Mouse (Mus musculus) embryonic facial prominence, embryonic 13.5 days (tissue): Measurements from ENCODE around the gene Zfp985. TPM values are rescaled to one million over a fixed set of nuclear protein-coding genes. Genes with fewer than 3 reads are reported as not detected.
"Not testable (repeated sequence)": the region's sequence is repeated elsewhere in the genome, so short reads cannot be mapped to it uniquely, and the experiment has no call there.

ENCODE experiments used
- ATAC-seq: fragments of 200-750 bp; cut with Nextera tagmentation; 2 replicates; pipeline ENCODE4 v1.8.0; 2017; ENCODE audit warnings: low read depth; ENCODE audit not compliant: insufficient number of reproducible peaks, insufficient read depth, low FRiP score, low TSS enrichment
- H3K27ac ChIP-seq: fragments of 300-500 bp; sonication (generic); 2 replicates; pipeline ENCODE4 v1.5.1; 2015; ENCODE audit warnings: moderate library complexity, mild to moderate bottlenecking, inconsistent platforms
- H3K27me3 ChIP-seq: fragments of 300-500 bp; sonication (generic); 2 replicates; pipeline ENCODE4 v1.6.1; 2015; ENCODE audit warnings: mild to moderate bottlenecking, inconsistent platforms
- H3K36me3 ChIP-seq: fragments of 300-500 bp; sonication (generic); 2 replicates; pipeline ENCODE4 v1.6.1; 2015; ENCODE audit warnings: mild to moderate bottlenecking, inconsistent platforms
- H3K4me1 ChIP-seq: fragments of 300-500 bp; sonication (generic); 2 replicates; pipeline ENCODE4 v1.6.1; 2015; ENCODE audit warnings: inconsistent platforms
- H3K4me2 ChIP-seq: fragments of 300-500 bp; sonication (generic); 2 replicates; pipeline ENCODE4 v1.6.1; 2015; ENCODE audit warnings: moderate library complexity, mild to moderate bottlenecking, inconsistent platforms
- H3K4me3 ChIP-seq: fragments of 300-500 bp; sonication (generic); 2 replicates; pipeline ENCODE4 v1.5.1; 2015; ENCODE audit warnings: mild to moderate bottlenecking, inconsistent platforms
- H3K9ac ChIP-seq: fragments of 300-500 bp; sonication (generic); 2 replicates; pipeline ENCODE4 v1.6.1; 2015; ENCODE audit warnings: mild to moderate bottlenecking, inconsistent platforms
- H3K9me3 ChIP-seq: fragments of 300-500 bp; sonication (generic); 2 replicates; pipeline ENCODE4 v1.6.1; 2016; ENCODE audit warnings: inconsistent platforms
- WGBS: fragments of 180-500 bp; shearing (Covaris S2); methylation state at CpG from one replicate; pipeline ENCODE4 v1.1.7; 2015; ENCODE audit warnings: mixed read lengths; 5-methylcytosine and 5-hydroxymethylcytosine counted together
- polyA plus RNA-seq: library from polyadenylated mRNA; unstranded; fragments of >200 nt; fragmentation: Nextera tagmentation; extraction: Ambion mirVana; gene quantifications from 2 replicates; pipeline ENCODE4 v1.2.1, GENCODE M21; 2015

The Zfp985 gene
- 0.07 and 0.10 TPM in 2 replicates for polyA plus RNA-seq

GRCm38 (mm10) chr4:147553071-147553470 lies at the start of gene Zfp985:
Zfp985 (plus strand) TSS chr4:147553277.
- 72% methylated on average over 5 of the region's 5 CpGs for WGBS
- ATAC-seq = not testable (repeated sequence)

GRCm38 (mm10) chr4:147509174-147509573 lies 43.9 kb upstream of the Zfp985 start:
- no peaks in the 10 kb centered on the region for H3K4me1 ChIP-seq
- peaks cover 31% of the 10 kb centered on the region for H3K9me3 ChIP-seq
- no peak overlapping the region for H3K4me3 ChIP-seq
- H3K27ac ChIP-seq = no peak overlapping the region
- H3K4me2 ChIP-seq = no peak overlapping the region
- no peak overlapping the region for H3K9ac ChIP-seq
- WGBS = 80% methylated on average over 2 of the region's 2 CpGs
- ATAC-seq = no peak
- H3K27me3 ChIP-seq = no peaks in the 10 kb centered on the region
- peaks cover 4% of the 10 kb centered on the region for H3K36me3 ChIP-seq

More at GRCm38 (mm10) chr4:147553071-147553470, at the start of gene Zfp985:
- H3K4me2 ChIP-seq, H3K4me3 ChIP-seq, H3K27me3 ChIP-seq, H3K9ac ChIP-seq, H3K36me3 ChIP-seq, H3K27ac ChIP-seq, H3K4me1 ChIP-seq: not testable (repeated sequence)
- H3K9me3 ChIP-seq = peaks cover 16% of the 10 kb centered on the region

GRCm38 (mm10) chr4:147518981-147519380 lies 34.1 kb upstream of the Zfp985 start:
- ATAC-seq = no peak
- Histone ChIP-seq H3K27me3 (no peaks in the 10 kb centered on the region), H3K9ac (no peak overlapping the region), H3K4me3 (no peak overlapping the region), H3K9me3 (peaks cover 69% of the 10 kb centered on the region), H3K4me1 (no peaks in the 10 kb centered on the region), H3K27ac (no peak overlapping the region), H3K4me2 (no peak overlapping the region), H3K36me3 (no peaks in the 10 kb centered on the region)
- WGBS = 73% methylated on average over 2 of the region's 2 CpGs

GRCm38 (mm10) chr4:147520100-147520499 lies 33.0 kb upstream of the Zfp985 start:
- no peak overlapping the region for H3K9ac ChIP-seq
- no peak overlapping the region for H3K4me2 ChIP-seq
- H3K4me1 ChIP-seq = no peaks in the 10 kb centered on the region
- no peaks in the 10 kb centered on the region for H3K36me3 ChIP-seq
- H3K27me3 ChIP-seq = no peaks in the 10 kb centered on the region
- H3K4me3 ChIP-seq = no peak overlapping the region
- peaks cover 68% of the 10 kb centered on the region for H3K9me3 ChIP-seq
- H3K27ac ChIP-seq = no peak overlapping the region
- no peak for ATAC-seq

- no peak for ATAC-seq
- H3K9me3 ChIP-seq = peaks cover 64% of the 10 kb centered on the region
- H3K27ac ChIP-seq = no peak overlapping the region
- H3K27me3 ChIP-seq = no peaks in the 10 kb centered on the region
- 85% methylated on average over 1 of the region's 1 CpGs for WGBS
- no peak overlapping the region for H3K4me2 ChIP-seq
- no peak overlapping the region for H3K9ac ChIP-seq
- H3K4me1 ChIP-seq = no peaks in the 10 kb centered on the region
- H3K4me3 ChIP-seq = no peak overlapping the region
- no peaks in the 10 kb centered on the region for H3K36me3 ChIP-seq
These were observed 28.0 kb upstream of the Zfp985 start for GRCm38 (mm10) chr4:147525125-147525524.

- no peaks in the 10 kb centered on the region for H3K27me3 ChIP-seq
- no peak overlapping the region for H3K9ac ChIP-seq
- H3K4me1 ChIP-seq = no peaks in the 10 kb centered on the region
These were observed 22.7 kb upstream of the Zfp985 start for GRCm38 (mm10) chr4:147530366-147530765.

GRCm38 (mm10) chr4:147535916-147536315 lies 17.2 kb upstream of the Zfp985 start:
- ATAC-seq, H3K4me2 ChIP-seq, H3K4me3 ChIP-seq, H3K27me3 ChIP-seq, H3K36me3 ChIP-seq, H3K9ac ChIP-seq, H3K4me1 ChIP-seq, H3K27ac ChIP-seq: not testable (repeated sequence)
- peaks cover 36% of the 10 kb centered on the region for H3K9me3 ChIP-seq

More at GRCm38 (mm10) chr4:147530366-147530765, 22.7 kb upstream of the Zfp985 start:
- Histone ChIP-seq H3K27ac (no peak overlapping the region), H3K4me2 (no peak overlapping the region), H3K9me3 (peaks cover 35% of the 10 kb centered on the region), H3K36me3 (no peaks in the 10 kb centered on the region), H3K4me3 (no peak overlapping the region)
- WGBS = 87% methylated on average over 1 of the region's 1 CpGs
- ATAC-seq = no peak

GRCm38 (mm10) chr4:147537702-147538101 lies 15.4 kb upstream of the Zfp985 start:
- ATAC-seq = no peak
- no peak overlapping the region for H3K4me3 ChIP-seq
- H3K27ac ChIP-seq = no peak overlapping the region
- no peak overlapping the region for H3K4me2 ChIP-seq
- no peaks in the 10 kb centered on the region for H3K27me3 ChIP-seq
- no peaks in the 10 kb centered on the region for H3K36me3 ChIP-seq
- H3K9me3 ChIP-seq = peaks cover 47% of the 10 kb centered on the region
- H3K4me1 ChIP-seq = no peaks in the 10 kb centered on the region
- no peak overlapping the region for H3K9ac ChIP-seq
- WGBS = 70% methylated on average over 2 of the region's 2 CpGs

- peaks cover 51% of the 10 kb centered on the region for H3K9me3 ChIP-seq
- WGBS = 87% methylated on average over 3 of the region's 3 CpGs
These were observed 13.2 kb upstream of the Zfp985 start, which contains the start of gene Gm16503 for GRCm38 (mm10) chr4:147539918-147540317. Gm16503 (plus strand) TSS chr4:147540218.

GRCm38 (mm10) chr4:147541105-147541504 lies 12.0 kb upstream of the Zfp985 start:
- no peaks in the 10 kb centered on the region for H3K27me3 ChIP-seq
- H3K4me1 ChIP-seq = no peaks in the 10 kb centered on the region
- ATAC-seq = no peak
- H3K27ac ChIP-seq = no peak overlapping the region
- peaks cover 45% of the 10 kb centered on the region for H3K9me3 ChIP-seq
- H3K36me3 ChIP-seq = no peaks in the 10 kb centered on the region
- no peak overlapping the region for H3K4me2 ChIP-seq
- no peak overlapping the region for H3K9ac ChIP-seq
- no peak overlapping the region for H3K4me3 ChIP-seq

More at GRCm38 (mm10) chr4:147539918-147540317, 13.2 kb upstream of the Zfp985 start, which contains the start of gene Gm16503:
- H3K4me1 ChIP-seq, H3K27me3 ChIP-seq, H3K4me2 ChIP-seq, H3K4me3 ChIP-seq, H3K36me3 ChIP-seq, ATAC-seq, H3K27ac ChIP-seq, H3K9ac ChIP-seq: not testable (repeated sequence)

- 76% methylated on average over 2 of the region's 2 CpGs for WGBS
- not testable (repeated sequence) for H3K36me3 ChIP-seq, H3K27me3 ChIP-seq, H3K4me2 ChIP-seq, H3K27ac ChIP-seq, H3K9ac ChIP-seq, H3K4me3 ChIP-seq, ATAC-seq, H3K4me1 ChIP-seq
- H3K9me3 ChIP-seq = peaks cover 16% of the 10 kb centered on the region
These were observed 1.3 kb downstream of the Zfp985 start for GRCm38 (mm10) chr4:147554361-147554760.

- H3K27me3 ChIP-seq, H3K9ac ChIP-seq, H3K4me1 ChIP-seq, H3K4me3 ChIP-seq, ATAC-seq, H3K36me3 ChIP-seq, H3K27ac ChIP-seq, H3K4me2 ChIP-seq: not testable (repeated sequence)
- 46% methylated on average over 1 of the region's 1 CpGs for WGBS
- peaks cover 19% of the 10 kb centered on the region for H3K9me3 ChIP-seq
These were observed 3.8 kb downstream of the Zfp985 start for GRCm38 (mm10) chr4:147556921-147557320.

GRCm38 (mm10) chr4:147558011-147558410 lies 4.9 kb downstream of the Zfp985 start:
- H3K4me3 ChIP-seq, ATAC-seq, H3K36me3 ChIP-seq, H3K9ac ChIP-seq, H3K4me2 ChIP-seq, H3K27me3 ChIP-seq, H3K4me1 ChIP-seq, H3K27ac ChIP-seq: not testable (repeated sequence)
- peaks cover 13% of the 10 kb centered on the region for H3K9me3 ChIP-seq
